Mouse (Mus musculus) activated CD4-positive, CD25-positive, alpha-beta regulatory T cell (primary cell): ENCODE data around the gene Haus2. TPM values are rescaled to one million over a fixed set of nuclear protein-coding genes. Genes with fewer than 3 reads are reported as not detected.

ENCODE experiments used
- polyA plus RNA-seq, 2 experiments: library from polyadenylated mRNA; unstranded; fragments of 100-300 nt; shearing (Covaris generic); gene quantifications; one replicate each; pipeline ENCODE4 v1.2.1; 2017

Haus2 gene
- polyA plus RNA-seq = 10 to 100 TPM; 17.6 to 26.7 TPM

GRCm38 (mm10) chr2:120608830-120609723 lies at the start of gene Haus2, which contains the start of gene Lrrc57:
Gene Haus2 (plus strand): TSS chr2:120609383.
Gene Lrrc57 (minus strand): TSS chr2:120609520.

GRCm38 (mm10) chr2:120563235-120563990 lies 45.8 kb upstream of the Haus2 start, which contains the start of gene Zfp106:
Gene Zfp106 (minus strand): TSS chr2:120563843.

GRCm38 (mm10) chr2:120566886-120567797 lies 42.0 kb upstream of the Haus2 start, which contains the start of gene Snap23:
Gene Snap23 (plus strand): TSS chr2:120567671.

GRCm38 (mm10) chr2:120628886-120629735 lies 19.9 kb downstream of the Haus2 start, which contains the start of gene Stard9:
Gene Stard9 (plus strand): TSS chr2:120629121.

Other genes starting within 250 kb of the Haus2 start
- 10 to 100 TPM; 17.6 to 17.8 TPM for gene Ganc, start 205.5 kb upstream of the Haus2 start, polyA plus RNA-seq
- 10 to 100 TPM; 18.7 to 23.2 TPM for gene Tmem87a, start 205.3 kb upstream of the Haus2 start, polyA plus RNA-seq
- gene Capn3, start 153.4 kb upstream of the Haus2 start, polyA plus RNA-seq = 10 to 100 TPM; 29.1 to 53.7 TPM
- 10 to 100 TPM; 45.1 to 58.7 TPM for gene Zfp106, start 45.5 kb upstream of the Haus2 start, polyA plus RNA-seq
- 10 to 100 TPM; 42.6 to 47.8 TPM for gene Snap23, start 41.7 kb upstream of the Haus2 start, polyA plus RNA-seq
- 10 to 100 TPM; 21.5 to 31.3 TPM for gene Lrrc57, start 137 bp downstream of the Haus2 start, polyA plus RNA-seq
- gene Stard9, start 19.7 kb downstream of the Haus2 start, polyA plus RNA-seq = 1 to 10 TPM; 1.2 to 1.3 TPM
- gene Cdan1, start 240.7 kb downstream of the Haus2 start, polyA plus RNA-seq = 10 to 100 TPM; 23.1 to 27.2 TPM
- 1 to 10 TPM in 1 of 2 experiments, under 1 TPM in 1; 0.57 to 2.2 TPM for gene Ttbk2, start 241.2 kb downstream of the Haus2 start, polyA plus RNA-seq